Mouse (Mus musculus) embryonic facial prominence, embryonic 12.5 days (tissue): ENCODE data around the gene Fbxl8. TPM values are rescaled to one million over a fixed set of nuclear protein-coding genes. Genes with fewer than 3 reads are reported as not detected.
A peak's percentile ranks its signal among the peaks of the same experiment; 100 is the strongest.

Experiments used
- ATAC-seq: fragments of 200-750 bp; cut with Nextera tagmentation; 2 replicates; pipeline ENCODE4 v1.8.0; 2017; ENCODE audit not compliant: insufficient number of reproducible peaks, insufficient read depth, low FRiP score, low TSS enrichment
- H3K27ac ChIP-seq: fragments of 300-500 bp; sonication (generic); 2 replicates; pipeline ENCODE4 v1.5.1; 2016; ENCODE audit warnings: mild to moderate bottlenecking
- H3K27me3 ChIP-seq: fragments of 300-500 bp; sonication (generic); 2 replicates; pipeline ENCODE4 v1.6.1; 2016; ENCODE audit warnings: mild to moderate bottlenecking, moderate library complexity
- H3K36me3 ChIP-seq: fragments of 300-500 bp; sonication (generic); 2 replicates; pipeline ENCODE4 v1.6.1; 2016; ENCODE audit warnings: mild to moderate bottlenecking
- H3K4me1 ChIP-seq: fragments of 300-500 bp; sonication (generic); 2 replicates; pipeline ENCODE4 v1.6.1; 2016
- H3K4me2 ChIP-seq: fragments of 300-500 bp; sonication (generic); replicated peaks from 2 replicates; pipeline ENCODE4 v1.6.1; 2016; ENCODE audit warnings: mild to moderate bottlenecking, moderate library complexity
- H3K4me3 ChIP-seq: fragments of 300-500 bp; sonication (generic); 2 replicates; pipeline ENCODE4 v1.5.1; 2016; ENCODE audit warnings: mild to moderate bottlenecking
- H3K9ac ChIP-seq: fragments of 300-500 bp; sonication (generic); 2 replicates; pipeline ENCODE4 v1.6.1; 2016; ENCODE audit warnings: mild to moderate bottlenecking, moderate library complexity
- H3K9me3 ChIP-seq: fragments of 300-500 bp; sonication (generic); 2 replicates; pipeline ENCODE4 v1.6.1; 2016; ENCODE audit warnings: mild to moderate bottlenecking, moderate library complexity
- WGBS: fragments of 180-500 bp; shearing (Covaris S2); methylation state at CpG from one replicate; pipeline ENCODE4 v1.1.7; 2016; 5-methylcytosine and 5-hydroxymethylcytosine counted together
- microRNA counts: library from miRNA; unstranded; fragments of <30 nt; microRNA quantifications from one replicate; lab custom pipeline; 2017
- microRNA-seq: library from miRNA; unstranded; fragments of <30 nt; microRNA quantifications from one replicate; pipeline ENCODE4, GENCODE M21; 2017
- polyA plus RNA-seq: library from polyadenylated mRNA; unstranded; fragments of >200 nt; fragmentation: Nextera tagmentation; extraction: Ambion mirVana; gene quantifications from 2 replicates; pipeline ENCODE4 v1.2.1, GENCODE M21; 2016

Fbxl8 gene
- polyA plus RNA-seq, 1 experiment from 2014 or later, result 1.4 TPM

DNA sequence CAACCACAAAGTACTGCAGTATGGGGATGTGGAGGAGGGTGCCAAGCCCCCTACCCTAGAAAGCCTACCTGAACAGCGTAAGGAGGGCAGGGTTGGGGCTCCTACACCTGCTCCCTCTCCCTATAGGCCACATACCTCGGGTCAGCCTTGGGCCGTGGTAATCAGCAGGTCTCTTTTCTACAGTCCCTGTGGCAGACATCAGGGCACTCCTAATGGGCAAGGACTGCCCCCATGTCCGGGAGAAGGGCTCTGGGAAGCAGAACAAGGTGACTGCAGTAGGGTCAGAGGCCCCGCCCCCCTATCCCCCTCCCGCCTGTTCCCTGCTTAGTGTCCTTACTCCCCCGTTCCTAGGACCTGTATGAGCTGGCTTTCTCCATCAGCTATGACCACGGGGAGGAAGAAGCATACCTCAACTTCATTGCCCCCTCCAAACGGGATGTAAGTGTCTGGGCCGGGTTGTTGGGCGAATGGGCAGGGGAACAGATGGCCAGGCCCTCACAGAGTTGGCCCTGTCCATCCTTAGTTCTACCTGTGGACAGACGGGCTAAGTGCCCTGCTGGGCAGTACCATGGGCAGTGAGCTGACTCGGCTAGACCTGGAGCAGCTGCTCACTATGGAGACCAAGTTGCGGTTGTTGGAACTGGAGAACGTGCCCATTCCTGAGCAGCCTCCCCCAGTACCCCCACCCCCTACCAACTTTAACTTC, 44.8 kb downstream of the Fbxl8 start:
- no peak overlapping the region for H3K4me3 ChIP-seq
- no peaks in the 10 kb centered on the region for H3K9me3 ChIP-seq
- no peak overlapping the region for H3K27ac ChIP-seq
- no peak overlapping the region for H3K4me2 ChIP-seq
- ATAC-seq, result no peak
- no peaks in the 10 kb centered on the region for H3K27me3 ChIP-seq
- WGBS, result 83% methylated on average over 15 of the region's 15 CpGs
- no peak overlapping the region for H3K9ac ChIP-seq
- peaks cover 24% of the 10 kb centered on the region for H3K4me1 ChIP-seq
- H3K36me3 ChIP-seq, result peaks cover 57% of the 10 kb centered on the region

DNA sequence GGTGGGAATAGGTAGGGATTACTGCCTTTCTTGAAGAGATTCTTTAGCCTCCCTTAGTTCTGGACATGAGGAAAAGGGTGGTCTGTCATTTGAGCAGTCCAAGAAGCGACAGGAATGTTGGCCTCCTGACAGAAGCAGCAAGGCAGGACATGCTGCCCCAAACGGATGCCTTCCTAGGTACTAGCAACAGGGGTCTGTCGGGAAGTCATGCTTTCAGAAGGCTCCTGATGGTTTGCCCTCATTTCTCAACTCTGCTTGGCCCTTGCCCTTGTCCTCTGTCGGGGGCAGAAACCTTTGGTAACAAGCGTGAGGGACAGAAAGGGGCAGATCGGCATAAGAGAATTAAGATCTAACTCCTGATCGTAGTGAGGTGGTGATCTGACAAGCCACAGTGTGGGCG, 45.7 kb downstream of the Fbxl8 start:
- Histone ChIP-seq H3K27ac (no peak overlapping the region), H3K27me3 (no peaks in the 10 kb centered on the region), H3K36me3 (peaks cover 62% of the 10 kb centered on the region), H3K4me2 (no peak overlapping the region), H3K4me1 (peaks cover 16% of the 10 kb centered on the region), H3K9ac (no peak overlapping the region), H3K4me3 (no peak overlapping the region), H3K9me3 (no peaks in the 10 kb centered on the region)
- ATAC-seq, result no peak
- 87% methylated on average over 8 of the region's 8 CpGs for WGBS

DNA sequence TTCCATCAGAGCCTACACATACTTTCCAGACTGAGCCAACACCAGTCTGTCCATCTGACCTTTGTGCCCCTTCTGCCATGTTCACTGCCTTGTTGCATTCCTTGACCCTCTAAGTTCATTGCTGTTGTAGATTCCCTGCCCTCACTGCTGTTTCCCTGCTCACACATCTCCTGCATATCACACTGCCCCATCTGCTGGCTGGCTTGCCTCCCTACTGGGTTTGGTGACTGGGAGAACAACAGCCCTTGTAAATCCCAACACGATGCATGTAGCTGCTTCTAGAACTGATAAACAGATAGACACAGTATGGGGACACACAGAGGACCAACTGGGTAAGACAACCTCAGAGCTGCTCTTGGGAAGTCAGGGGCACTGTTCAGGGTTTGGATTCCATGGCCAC, 47.3 kb downstream of the Fbxl8 start:
- H3K27ac ChIP-seq, result no peak overlapping the region
- ATAC-seq, result no peak
- WGBS, result 85% methylated on average over 1 of the region's 1 CpGs
- H3K4me1 ChIP-seq, result peaks cover under 1% of the 10 kb centered on the region; the same call in 1 of the 2 replicates
- no peaks in the 10 kb centered on the region for H3K27me3 ChIP-seq
- H3K9me3 ChIP-seq, result no peaks in the 10 kb centered on the region
- no peak overlapping the region for H3K9ac ChIP-seq
- H3K4me2 ChIP-seq, result no peak overlapping the region
- peaks cover 72% of the 10 kb centered on the region for H3K36me3 ChIP-seq
- H3K4me3 ChIP-seq, result no peak overlapping the region

DNA sequence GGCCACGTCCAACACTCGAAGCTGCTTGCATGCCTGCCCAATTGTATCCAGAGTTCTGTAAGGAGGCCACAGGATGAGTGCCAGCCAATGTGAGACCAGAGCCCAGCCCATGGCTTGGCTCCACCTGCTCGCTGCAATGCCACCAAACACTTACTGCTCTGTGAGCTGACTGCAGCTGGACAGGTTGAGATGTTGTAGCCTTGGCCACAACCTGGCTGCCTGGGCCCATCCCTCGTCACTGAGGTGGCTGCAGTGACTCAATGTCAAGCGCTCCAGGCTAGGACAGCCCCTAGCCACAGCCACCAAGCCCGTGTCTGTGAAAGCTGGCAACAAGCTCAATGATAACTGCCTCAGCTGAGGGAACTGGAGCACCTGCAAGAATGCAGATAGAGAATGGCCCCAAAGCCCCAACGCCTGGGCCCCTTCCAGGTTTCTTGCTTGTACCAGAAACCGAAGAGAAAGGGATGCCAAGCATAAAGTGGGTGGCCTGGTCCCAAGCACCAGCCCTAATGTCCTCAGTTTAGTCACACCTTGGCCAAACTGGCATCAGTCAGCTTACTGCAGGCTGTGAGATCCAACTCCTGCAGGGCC, 48.5 kb downstream of the Fbxl8 start:
- WGBS, result 88% methylated on average over 8 of the region's 8 CpGs
- Histone ChIP-seq H3K36me3 (peaks cover 64% of the 10 kb centered on the region), H3K4me3 (no peak overlapping the region), H3K4me1 (no peaks in the 10 kb centered on the region), H3K9ac (no peak overlapping the region), H3K9me3 (no peaks in the 10 kb centered on the region), H3K27ac (no peak overlapping the region), H3K27me3 (no peaks in the 10 kb centered on the region), H3K4me2 (no peak overlapping the region)
- ATAC-seq, result no peak

DNA sequence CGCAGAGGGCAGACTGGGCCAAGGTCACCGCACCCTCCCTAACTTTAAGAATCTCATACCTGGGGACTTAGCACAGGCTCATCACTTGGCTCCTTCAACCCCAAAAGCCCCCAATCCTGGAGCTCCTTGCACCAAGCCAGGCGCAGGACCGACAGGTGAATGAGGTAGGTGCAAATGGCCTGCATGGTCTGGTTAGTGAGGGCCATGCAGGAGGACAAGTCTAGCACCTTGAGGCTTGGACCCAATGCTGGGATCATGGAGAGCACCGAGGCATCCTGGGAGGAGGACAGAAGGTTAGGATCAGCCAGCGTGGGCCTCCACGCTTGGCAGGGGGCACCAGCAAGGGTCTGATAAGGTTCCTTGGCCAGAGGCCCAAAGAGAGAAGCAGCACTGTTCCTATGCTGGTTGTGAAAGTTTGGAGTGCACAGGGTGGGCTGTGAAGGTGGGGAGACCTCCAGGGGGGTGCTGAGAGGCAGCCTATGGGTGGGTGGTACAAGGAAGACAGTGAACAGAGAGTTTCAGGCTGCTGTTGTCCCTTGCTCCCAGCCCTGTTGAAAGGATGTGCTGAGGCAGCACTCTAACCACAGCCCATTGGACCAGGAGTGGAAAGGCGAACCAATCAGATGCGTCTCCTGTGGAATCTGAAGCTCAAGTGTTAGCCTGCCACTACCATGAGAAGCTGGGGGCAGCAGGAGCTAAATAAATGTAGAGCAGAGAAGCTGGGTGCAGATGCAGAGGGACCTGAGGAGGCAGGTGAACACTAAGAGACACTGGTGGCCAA, 49.4 kb downstream of the Fbxl8 start:
- no peak for ATAC-seq
- H3K36me3 ChIP-seq, result peaks cover 59% of the 10 kb centered on the region

DNA sequence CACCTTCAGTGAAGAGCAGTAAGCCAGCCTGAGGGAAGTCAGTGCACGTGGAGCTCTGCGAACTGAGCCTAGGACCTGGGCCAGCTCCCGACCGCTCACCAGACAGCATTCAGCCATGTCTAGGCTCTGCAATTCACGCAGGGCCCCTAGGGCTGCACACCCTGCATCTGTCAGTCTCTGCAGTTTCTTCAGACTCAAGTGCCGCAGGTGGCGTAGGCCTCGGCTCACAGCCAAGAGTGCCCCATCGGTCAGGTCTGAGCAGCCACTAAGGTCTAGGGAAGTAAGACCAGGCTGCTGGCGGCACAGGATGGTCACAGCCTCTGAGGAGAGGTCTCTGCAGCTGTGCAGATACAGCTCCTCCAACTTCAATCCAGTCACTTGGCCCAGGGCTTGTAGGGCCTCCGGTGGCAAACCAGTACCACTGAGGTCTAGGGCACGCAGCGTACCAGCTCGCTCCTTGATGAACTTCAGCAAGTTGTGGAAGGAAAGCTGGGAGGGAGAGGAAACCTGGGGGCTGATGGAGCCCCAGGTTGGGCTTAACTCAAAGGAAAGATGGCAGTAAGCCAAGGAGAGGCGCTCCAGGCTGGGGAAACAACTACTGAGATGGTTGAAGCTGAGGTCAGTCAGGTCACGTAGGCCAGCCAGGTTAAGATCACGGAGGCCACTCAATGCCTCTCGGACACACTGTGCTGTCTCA, 50.8 kb downstream of the Fbxl8 start:
- no peaks in the 10 kb centered on the region for H3K4me1 ChIP-seq
- peaks cover 69% of the 10 kb centered on the region for H3K36me3 ChIP-seq
- ATAC-seq, result no peak
- H3K9ac ChIP-seq, result no peak overlapping the region
- no peak overlapping the region for H3K4me3 ChIP-seq
- no peak overlapping the region for H3K4me2 ChIP-seq
- no peaks in the 10 kb centered on the region for H3K27me3 ChIP-seq
- no peak overlapping the region for H3K27ac ChIP-seq
- 90% methylated on average over 18 of the region's 18 CpGs for WGBS
- H3K9me3 ChIP-seq, result no peaks in the 10 kb centered on the region

More for the DNA sequence above, 49.4 kb downstream of the Fbxl8 start:
- 79% methylated on average over 9 of the region's 9 CpGs for WGBS
- Histone ChIP-seq H3K27ac (no peak overlapping the region), H3K4me2 (no peak overlapping the region), H3K4me3 (no peak overlapping the region), H3K9me3 (no peaks in the 10 kb centered on the region), H3K4me1 (no peaks in the 10 kb centered on the region), H3K27me3 (no peaks in the 10 kb centered on the region), H3K9ac (no peak overlapping the region)

DNA sequence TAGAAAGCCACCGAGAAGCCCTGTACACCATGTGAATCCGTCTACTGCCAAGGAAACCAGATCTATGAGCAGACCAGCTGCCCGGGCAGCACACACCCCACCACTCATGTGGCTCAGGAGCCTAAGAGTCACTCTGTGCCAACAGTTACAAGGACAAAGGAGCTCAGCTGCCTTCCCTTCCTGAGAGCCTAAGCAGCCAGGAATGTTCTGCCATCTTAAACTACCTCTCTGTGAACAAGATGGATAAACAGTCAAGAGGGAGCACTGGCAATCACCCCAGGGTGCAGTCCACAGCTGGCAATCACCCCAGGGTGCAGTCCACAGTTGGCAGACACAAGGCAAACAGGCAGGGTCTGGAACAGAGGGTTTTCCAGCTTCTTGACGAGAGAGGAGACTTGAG, 53.5 kb downstream of the Fbxl8 start:
- 95% methylated on average over 4 of the region's 4 CpGs for WGBS
- Histone ChIP-seq H3K4me3 (no peak overlapping the region), H3K9me3 (no peaks in the 10 kb centered on the region), H3K4me2 (no peak overlapping the region), H3K27ac (no peak overlapping the region), H3K9ac (no peak overlapping the region), H3K36me3 (peaks cover 59% of the 10 kb centered on the region), H3K4me1 (no peaks in the 10 kb centered on the region), H3K27me3 (no peaks in the 10 kb centered on the region)
- ATAC-seq, result no peak

DNA sequence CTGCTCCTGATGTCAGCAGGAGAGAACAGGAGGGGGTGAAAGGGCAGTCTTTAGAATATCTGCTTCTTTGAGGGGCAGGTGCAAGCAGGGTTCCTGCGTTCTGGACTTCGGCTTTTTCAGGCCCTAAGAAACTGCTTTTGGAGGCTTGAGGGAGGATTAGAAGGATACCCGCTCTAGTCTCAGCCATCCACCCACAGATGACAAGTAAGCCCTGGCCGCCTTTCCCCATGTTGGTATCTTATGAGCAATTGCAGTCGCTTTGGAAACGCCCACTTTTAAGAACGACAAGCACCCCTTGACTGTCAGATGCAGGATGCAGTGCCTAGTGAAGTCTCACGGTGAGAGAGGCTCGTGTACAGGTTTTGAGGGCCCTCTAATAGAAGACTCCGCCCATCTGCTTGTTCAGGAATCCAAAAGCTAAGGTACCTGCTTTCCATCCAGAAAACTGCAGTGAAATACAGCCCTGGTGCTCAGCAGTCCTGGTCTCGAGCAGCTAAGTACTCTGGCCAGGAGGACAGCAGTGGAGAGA, 54.3 kb downstream of the Fbxl8 start:
- Histone ChIP-seq H3K4me3 (no peak overlapping the region), H3K27me3 (no peaks in the 10 kb centered on the region), H3K27ac (no peak overlapping the region), H3K4me2 (no peak overlapping the region), H3K9ac (no peak overlapping the region), H3K4me1 (no peaks in the 10 kb centered on the region), H3K9me3 (no peaks in the 10 kb centered on the region), H3K36me3 (peaks cover 54% of the 10 kb centered on the region)
- no peak for ATAC-seq
- 84% methylated on average over 11 of the region's 11 CpGs for WGBS

MicroRNAs within 50 kb of the gene (microRNA counts, 519-probe panel; counts per million panel counts)
- 2,275 counts per million, percentile 68 among the panel's probes with 10 or more counts for microRNA mmu-miR-328 (lab: Ali Mortazavi, UCI)

Small RNA genes lying within 50 kb of the gene (microRNA-seq; reads per million reads assigned to microRNA genes)
- not detected for gene Gm27320
- 179 reads per million, percentile 60 among the genes with 10 or more reads in this experiment for gene Mir328

Other genes with a start within 250 kb of the Fbxl8 start
- not detected in 2 replicates for gene Ces3a, start 216.0 kb upstream of the Fbxl8 start, polyA plus RNA-seq
- not detected in 2 replicates for gene Ces3b, start 180.9 kb upstream of the Fbxl8 start, polyA plus RNA-seq
- gene Ces4a, start 132.8 kb upstream of the Fbxl8 start, polyA plus RNA-seq, result not detected in 2 replicates
- gene Cbfb, start 94.0 kb upstream of the Fbxl8 start, polyA plus RNA-seq, result 120 and 124 TPM in 2 replicates
- 26.3 and 26.7 TPM in 2 replicates for gene D230025D16Rik, start 39.5 kb upstream of the Fbxl8 start, polyA plus RNA-seq
- gene B3gnt9, start 9.5 kb upstream of the Fbxl8 start, polyA plus RNA-seq, result 7.1 and 9.1 TPM in 2 replicates
- 17.4 and 18.7 TPM in 2 replicates for gene Tradd, start within 50 bp of the Fbxl8 start, polyA plus RNA-seq
- gene Hsf4, start 5.2 kb downstream of the Fbxl8 start, polyA plus RNA-seq, result 0.36 TPM in 1 of 2 replicates, not detected in the other
- gene Nol3, start 11.5 kb downstream of the Fbxl8 start, polyA plus RNA-seq, result 2.1 and 2.4 TPM in 2 replicates
- 24.2 and 24.5 TPM in 2 replicates for gene 4931428F04Rik, start 25.2 kb downstream of the Fbxl8 start, polyA plus RNA-seq
- 12.8 and 15.2 TPM in 2 replicates for gene Exoc3l, start 31.5 kb downstream of the Fbxl8 start, polyA plus RNA-seq
- gene E2f4, start 33.0 kb downstream of the Fbxl8 start, polyA plus RNA-seq, result 81.1 and 82.3 TPM in 2 replicates
- gene Elmo3, start 41.0 kb downstream of the Fbxl8 start, polyA plus RNA-seq, result 3.4 and 4.2 TPM in 2 replicates
- gene Lrrc29, start 61.6 kb downstream of the Fbxl8 start, polyA plus RNA-seq, result 1.6 and 1.8 TPM in 2 replicates
- gene Tmem208, start 61.7 kb downstream of the Fbxl8 start, polyA plus RNA-seq, result 103 and 106 TPM in 2 replicates
- gene Fhod1, start 83.3 kb downstream of the Fbxl8 start, polyA plus RNA-seq, result 2.3 TPM in 2 replicates
- 5.9 and 7.4 TPM in 2 replicates for gene Slc9a5, start 84.2 kb downstream of the Fbxl8 start, polyA plus RNA-seq
- gene Plekhg4, start 108.6 kb downstream of the Fbxl8 start, polyA plus RNA-seq, result 0.69 and 0.74 TPM in 2 replicates
- gene Kctd19, start 148.9 kb downstream of the Fbxl8 start, polyA plus RNA-seq, result not detected in 2 replicates
- 0.18 and 0.31 TPM in 2 replicates for gene Lrrc36, start 148.9 kb downstream of the Fbxl8 start, polyA plus RNA-seq
- 44.6 and 51.1 TPM in 2 replicates for gene Tppp3, start 206.9 kb downstream of the Fbxl8 start, polyA plus RNA-seq
- gene Zdhhc1, start 232.3 kb downstream of the Fbxl8 start, polyA plus RNA-seq, result 38.3 and 41.8 TPM in 2 replicates